Mouse (Mus musculus) CH12.LX (cell line): ENCODE data around the gene Prrg2. TPM values are rescaled to one million over a fixed set of nuclear protein-coding genes. Genes with fewer than 3 reads are reported as not detected.

Experiments used
- DNase-seq: peaks from one replicate; pipeline ENCODE4 v3.0.0-alpha.2; 2013; ENCODE audit errors: extremely low read depth
- H3K27ac ChIP-seq: 2 replicates; pipeline ENCODE4 v1.5.1; 2012; ENCODE audit warnings: low read depth, mild to moderate bottlenecking, control low read depth, moderate library complexity; ENCODE audit not compliant: insufficient read depth
- H3K27me3 ChIP-seq: replicated peaks from 2 replicates; pipeline ENCODE3; 2012; ENCODE audit warnings: inconsistent platforms
- H3K36me3 ChIP-seq, 2 experiments: replicated peaks in 1 of 2; 2 replicates each; pipeline versions ENCODE3 to v1.6.1; 2012; ENCODE audit warnings: inconsistent platforms in 1 of 2, low read length in 1 of 2, mild to moderate bottlenecking in 1 of 2, mixed read lengths in 1 of 2, moderate library complexity in 1 of 2; ENCODE audit not compliant: control insufficient read depth in 1 of 2, insufficient read depth in 1 of 2
- H3K4me1 ChIP-seq, 2 experiments: 2 replicates each; pipeline ENCODE4 v1.6.1; 2012; ENCODE audit warnings: inconsistent platforms in 1 of 2, moderate library complexity in 1 of 2; ENCODE audit not compliant: insufficient read depth in 2 of 2, control insufficient read depth in 1 of 2
- H3K4me2 ChIP-seq: 2 replicates; pipeline ENCODE4 v1.6.1; 2012; ENCODE audit warnings: low read depth, mild to moderate bottlenecking, control low read depth; ENCODE audit not compliant: poor library complexity, insufficient read depth, severe bottlenecking
- H3K4me3 ChIP-seq, 3 experiments: fragments of 150-350 bp in 1 of 3; sonication (generic) in 1 of 3; replicated peaks in 1 of 3; 2 replicates each; pipeline versions ENCODE3 to v1.5.1; 2011 to 2012; ENCODE audit warnings: low read depth in 2 of 3, low read length in 2 of 3, mild to moderate bottlenecking in 2 of 3, moderate library complexity in 2 of 3, control low read depth in 1 of 3, improper control_type of control experiment in 1 of 3, inconsistent platforms in 1 of 3, mixed read lengths in 1 of 3; ENCODE audit not compliant: poor library complexity in 1 of 3
- H3K79me2 ChIP-seq: replicated peaks from 2 replicates; pipeline ENCODE4 v1.6.1; 2012; ENCODE audit warnings: mild to moderate bottlenecking, moderate library complexity; ENCODE audit not compliant: control insufficient read depth, poor library complexity, insufficient read depth, severe bottlenecking; ENCODE audit errors: extremely low read depth
- H3K9ac ChIP-seq: 2 replicates; pipeline ENCODE4 v1.6.1; 2012; ENCODE audit warnings: low read depth, mild to moderate bottlenecking, control low read depth, moderate library complexity; ENCODE audit not compliant: insufficient read depth
- H3K9me3 ChIP-seq: replicated peaks from 2 replicates; pipeline ENCODE3; 2012; ENCODE audit warnings: low read length, inconsistent platforms, mixed read lengths
- BHLHE40 ChIP-seq: IDR thresholded peaks from 2 replicates; pipeline ENCODE4 v1.6.1; 2011; ENCODE audit warnings: mild to moderate bottlenecking, low read depth, low read length, improper control_type of control experiment
- CHD1 ChIP-seq: IDR thresholded peaks from 2 replicates; pipeline ENCODE4 v1.6.1; 2012; ENCODE audit warnings: low read depth, low read length, improper control_type of control experiment, inconsistent platforms
- CHD2 ChIP-seq: IDR thresholded peaks from 2 replicates; pipeline ENCODE4 v1.6.1; 2011; ENCODE audit warnings: low read length, improper control_type of control experiment
- E2F4 ChIP-seq: IDR thresholded peaks from 2 replicates; pipeline ENCODE4 v1.6.1; 2011; ENCODE audit warnings: low read depth, low read length, improper control_type of control experiment; ENCODE audit not compliant: insufficient replicate concordance
- ELF1 ChIP-seq: IDR thresholded peaks from 2 replicates; pipeline ENCODE4 v1.6.1; 2014; ENCODE audit warnings: low read depth, mild to moderate bottlenecking, inconsistent platforms, low read length, improper control_type of control experiment
- GABPA ChIP-seq: IDR thresholded peaks from 2 replicates; pipeline ENCODE4 v1.6.1; 2012; ENCODE audit warnings: low read depth, low read length, improper control_type of control experiment, inconsistent platforms; ENCODE audit not compliant: insufficient replicate concordance
- HCFC1 ChIP-seq: IDR thresholded peaks from 2 replicates; pipeline ENCODE4 v1.6.1; 2012; ENCODE audit warnings: low read depth, mild to moderate bottlenecking, inconsistent platforms, low read length, improper control_type of control experiment
- KAT2A ChIP-seq: IDR thresholded peaks from 2 replicates; pipeline ENCODE4 v1.6.1; 2012; ENCODE audit warnings: low read length, improper control_type of control experiment, inconsistent platforms; ENCODE audit not compliant: insufficient replicate concordance
- MAX ChIP-seq: IDR thresholded peaks from 2 replicates; pipeline ENCODE4 v1.6.1; 2011; ENCODE audit warnings: low read length, improper control_type of control experiment
- MAZ ChIP-seq: IDR thresholded peaks from 2 replicates; pipeline ENCODE4 v1.6.1; 2012; ENCODE audit warnings: low read depth, mild to moderate bottlenecking, inconsistent platforms, low read length, improper control_type of control experiment, moderate library complexity
- MEF2A ChIP-seq: IDR thresholded peaks from 2 replicates; pipeline ENCODE4 v1.6.1; 2014; ENCODE audit warnings: low read depth, mild to moderate bottlenecking, inconsistent platforms, low read length, improper control_type of control experiment, borderline replicate concordance
- MXI1 ChIP-seq: IDR thresholded peaks from 2 replicates; pipeline ENCODE4 v1.6.1; 2011; ENCODE audit warnings: mild to moderate bottlenecking, low read depth, low read length, improper control_type of control experiment
- MYC ChIP-seq: IDR thresholded peaks from 2 replicates; pipeline ENCODE4 v1.6.1; 2011; ENCODE audit warnings: low read depth, mild to moderate bottlenecking, improper control_type of control experiment, low read length
- NELFE ChIP-seq: IDR thresholded peaks from 2 replicates; pipeline ENCODE4 v1.6.1; 2011; ENCODE audit warnings: low read depth, low read length, improper control_type of control experiment
- NRF1 ChIP-seq: IDR thresholded peaks from 2 replicates; pipeline ENCODE4 v1.6.1; 2014; ENCODE audit warnings: low read depth, mild to moderate bottlenecking, inconsistent platforms, low read length, improper control_type of control experiment, moderate library complexity
- POLR2A ChIP-seq: IDR thresholded peaks from 2 replicates; pipeline ENCODE4 v1.6.1; 2011; ENCODE audit warnings: low read depth, mild to moderate bottlenecking, improper control_type of control experiment, low read length
- POLR2AphosphoS2 ChIP-seq: IDR thresholded peaks from 2 replicates; pipeline ENCODE4 v1.6.1; 2011; ENCODE audit warnings: low read depth, low read length, improper control_type of control experiment
- RAD21 ChIP-seq: IDR thresholded peaks from 2 replicates; pipeline ENCODE4 v1.6.1; 2011; ENCODE audit warnings: low read depth, mild to moderate bottlenecking, low read length, improper control_type of control experiment, moderate library complexity
- RCOR1 ChIP-seq: conservative IDR thresholded peaks from 2 replicates; pipeline ENCODE4 v1.6.1; 2012; ENCODE audit warnings: low read depth, mild to moderate bottlenecking, inconsistent platforms, low read length, improper control_type of control experiment
- SIN3A ChIP-seq: IDR thresholded peaks from 2 replicates; pipeline ENCODE4 v1.6.1; 2012; ENCODE audit warnings: low read length, improper control_type of control experiment, inconsistent platforms
- TCF12 ChIP-seq: IDR thresholded peaks from 2 replicates; pipeline ENCODE4 v1.6.1; 2014; ENCODE audit warnings: low read depth, mild to moderate bottlenecking, inconsistent platforms, low read length, improper control_type of control experiment
- UBTF ChIP-seq: IDR thresholded peaks from 2 replicates; pipeline ENCODE4 v1.6.1; 2012; ENCODE audit warnings: low read depth, mild to moderate bottlenecking, inconsistent platforms, low read length, improper control_type of control experiment, moderate library complexity
- USF1 ChIP-seq: IDR thresholded peaks from 2 replicates; pipeline ENCODE4 v1.6.1; 2014; ENCODE audit warnings: low read depth, mild to moderate bottlenecking, inconsistent platforms, low read length, improper control_type of control experiment
- USF2 ChIP-seq: conservative IDR thresholded peaks from 2 replicates; pipeline ENCODE4 v1.6.1; 2011; ENCODE audit warnings: low read depth, low read length, improper control_type of control experiment
- ZKSCAN1 ChIP-seq: IDR thresholded peaks from 2 replicates; pipeline ENCODE4 v1.6.1; 2012; ENCODE audit warnings: low read depth, inconsistent platforms, low read length, improper control_type of control experiment, borderline replicate concordance
- ZMIZ1 ChIP-seq: IDR thresholded peaks from 2 replicates; pipeline ENCODE4 v1.6.1; 2012; ENCODE audit warnings: low read depth, mild to moderate bottlenecking, inconsistent platforms, low read length, improper control_type of control experiment
- dilution Hi-C: fragments of 300-500 bp; cut with MboI; formaldehyde crosslinking; loops from 2 replicates; pipeline ENCODE4 v1.14.3; 2020; ENCODE audit warnings: low sequenced_read_pairs; ENCODE audit not compliant: extremely low pct_unique_long_range_greater_than_20kb, extremely low pct_ligation_motif_present
- in situ Hi-C: fragments of 300-500 bp; cut with MboI; formaldehyde crosslinking; loops from 3 replicates; pipeline ENCODE4 v1.14.3; 2019; ENCODE audit warnings: low sequenced_read_pairs, low pct_ligation_motif_present, low pct_unique_long_range_greater_than_20kb, mixed read lengths
- polyA plus RNA-seq: library from polyadenylated mRNA; unstranded; fragments of >175 nt; gene quantifications from 2 replicates; pipeline ENCODE4 v1.2.1, GENCODE M21; 2012; ENCODE audit warnings: low read depth; ENCODE audit not compliant: insufficient read length
- total RNA-seq, 2 experiments: library from RNA; depleted of rRNA; stranded (reverse); fragments of 300-350 nt in 1 of 2; fragments of >200 nt in 1 of 2; gene quantifications; 2 replicates each; pipeline ENCODE4 v1.2.3; 2012 to 2014

Gene Prrg2
- total and polyA plus RNA-seq, 3 experiments = 6.7 to 7.2 (median 7.1) TPM

GRCm38 (mm10) chr7:45015957-45016612, 46.4 kb downstream of the Prrg2 start, which contains the start of gene Scaf1:
Gene Scaf1 (minus strand): TSS chr7:45016363.
- no peaks in the 10 kb centered on the region for H3K27me3 ChIP-seq
- peaks cover 25 to 41% of the 10 kb centered on the region in 2 experiments for H3K36me3 ChIP-seq
- H3K27ac ChIP-seq = peak within 1 kb of the TSS; percentile 81
- peak within 1 kb of the TSS; percentile 53 for H3K4me2 ChIP-seq
- H3K79me2 ChIP-seq = peaks cover 18% of the 10 kb centered on the region
- DNase-seq = peak; percentile 99
- H3K9ac ChIP-seq = peak within 1 kb of the TSS; percentile 100
- H3K9me3 ChIP-seq = no peaks in the 10 kb centered on the region
- peaks cover 0 to 31% of the 10 kb centered on the region in 2 experiments; a peak in 2 of 4 replicates for H3K4me1 ChIP-seq
- TF ChIP-seq KAT2A (peak; percentile 99), MAX (peak; percentile 61; the same call in 1 of the 2 replicates), MXI1 (peak; percentile 44), USF1 (peak; percentile 86), POLR2A (peak; percentile 65; the same call in 1 of the 2 replicates), RCOR1 (no peak), MAZ (peak; percentile 84), USF2 (peak; percentile 40; the same call in 1 of the 2 replicates), SIN3A (peak; percentile 64; the same call in 1 of the 2 replicates), MYC (no peak; the same call in 1 of the 2 replicates), NELFE (peak; percentile 26; the same call in 1 of the 2 replicates), ELF1 (peak; percentile 86), HCFC1 (peak; percentile 95), CHD2 (peak; percentile 77), BHLHE40 (peak; percentile 44), POLR2AphosphoS2 (no peak), CHD1 (no peak), MEF2A (peak; percentile 60; the same call in 1 of the 2 replicates), GABPA (peak; percentile 89; the same call in 1 of the 2 replicates), UBTF (0 out of 2 replicates have a peak, but pooled peaks have one; percentile 13), NRF1 (peak; percentile 72), RAD21 (no peak), E2F4 (peak; percentile 83; the same call in 1 of the 2 replicates), ZKSCAN1 (no peak), TCF12 (peak; percentile 36; the same call in 1 of the 2 replicates), ZMIZ1 (no peak)
- dilution Hi-C loops = no loop called here
- in situ Hi-C loops = no loop called here
- peak within 1 kb of the TSS; percentile 63 to 99 (median 92) for H3K4me3 ChIP-seq
